Mouse (Mus musculus): ENCODE measurements around the gene Pogk. TPM values are rescaled to one million over a fixed set of nuclear protein-coding genes. Genes with fewer than 3 reads are reported as not detected.

The Pogk gene
- total RNA-seq, 2 experiments from 2014 or later: 4.6 to 8.2 TPM

Other genes with a start within 250 kb of the Pogk start
- not detected in 2 replicates for gene Mael, start 171.1 kb downstream of the Pogk start, total RNA-seq (2014; fragmentation: Nextera tagmentation)
- not detected in 2 replicates for gene Mael, start 171.1 kb downstream of the Pogk start, total RNA-seq (2017)
- not detected in 2 replicates for gene Ildr2, start 155.7 kb downstream of the Pogk start, total RNA-seq (2014; fragmentation: Nextera tagmentation)
- gene Ildr2, start 155.7 kb downstream of the Pogk start, total RNA-seq (2017): not detected in 2 replicates
- gene Tada1, start 30.8 kb downstream of the Pogk start, total RNA-seq (2014; fragmentation: Nextera tagmentation): 40.3 and 53.8 TPM in 2 replicates
- gene Tada1, start 30.8 kb downstream of the Pogk start, total RNA-seq (2017): 30.6 and 43.5 TPM in 2 replicates
- gene Gm4846, start 87.7 kb upstream of the Pogk start, total RNA-seq (2014; fragmentation: Nextera tagmentation): not detected in 2 replicates
- gene Gm4846, start 87.7 kb upstream of the Pogk start, total RNA-seq (2017): not detected in 2 replicates
- not detected in 2 replicates for gene Gm4847, start 237.8 kb upstream of the Pogk start, total RNA-seq (2014; fragmentation: Nextera tagmentation)
- gene Gm4847, start 237.8 kb upstream of the Pogk start, total RNA-seq (2017): not detected in 2 replicates

All from megakaryocyte-erythroid progenitor cell, adult 5-6 weeks (primary cell).